Mouse (Mus musculus): ENCODE data around the gene Tns1. TPM values are rescaled to one million over a fixed set of nuclear protein-coding genes. Genes with fewer than 3 reads are reported as not detected.
A peak's percentile ranks its signal among the peaks of the same experiment; 100 is the strongest.

Gene Tns1
- total and polyA plus RNA-seq, 3 experiments = 0.40 to 3.6 (median 0.89) TPM

DNA sequence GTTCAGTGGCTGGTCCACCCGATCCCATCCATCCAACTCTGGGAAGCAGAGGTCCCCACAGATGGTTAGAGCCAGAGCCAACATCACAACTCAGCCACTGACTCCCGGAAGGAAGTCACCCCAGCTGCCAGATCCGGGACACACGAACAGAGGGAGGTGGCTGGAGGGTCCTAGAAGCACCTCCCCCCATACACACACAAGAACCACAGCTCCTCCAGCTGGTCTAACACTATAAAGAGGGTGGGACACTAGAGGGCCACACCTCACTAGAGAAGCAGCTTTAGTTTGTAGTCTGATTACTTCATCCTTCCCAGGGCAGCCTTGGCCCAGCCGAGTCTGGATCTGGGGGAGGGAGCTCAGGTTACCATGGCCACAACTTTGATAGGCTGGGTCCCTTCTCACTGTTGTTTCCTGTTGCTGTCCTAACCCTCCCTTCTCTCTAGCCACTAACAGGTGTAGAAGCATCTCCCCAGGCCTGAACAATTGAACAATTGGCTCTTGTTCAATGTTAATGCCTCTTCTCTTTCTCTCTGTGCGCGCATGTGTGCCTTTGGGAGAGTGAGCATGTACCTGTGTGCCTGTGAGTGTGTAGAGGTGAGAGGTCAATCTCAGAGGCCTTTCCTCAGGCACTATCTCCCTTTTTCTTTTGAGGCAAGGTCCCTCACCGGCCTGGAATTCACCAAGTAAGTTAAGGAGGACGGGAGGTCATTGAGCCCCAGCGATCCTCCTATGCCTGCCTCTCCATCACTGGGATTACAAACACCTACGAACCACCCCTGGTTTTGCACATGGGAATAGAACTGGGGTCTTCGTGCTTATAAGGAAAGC lies 157.6 kb downstream of the Tns1 start:
- no peak for DNase-seq (ENCODE audit: extremely low read depth)
- Histone ChIP-seq H3K79me2 (replicated peaks; ENCODE audit: control insufficient read depth, extremely low read depth, insufficient read depth, poor library complexity, severe bottlenecking) (no peaks in the 10 kb centered on the region), H3K27me3 (replicated peaks) (peaks cover 2% of the 10 kb centered on the region), H3K4me2 (ENCODE audit: insufficient read depth, low read depth, poor library complexity, severe bottlenecking) (no peak overlapping the region), H3K4me3 (replicated peaks in 1 of 3; ENCODE audit: low read depth in 2 of 3, low read length in 2 of 3, poor library complexity in 1 of 3) (no peak overlapping the region), H3K27ac (ENCODE audit: insufficient read depth, low read depth) (no peak overlapping the region), H3K4me1 (ENCODE audit: control insufficient read depth in 1 of 2, insufficient read depth in 2 of 2) (peaks cover 0 to 49% of the 10 kb centered on the region in 2 experiments; a peak in 3 of 4 replicates), H3K9ac (ENCODE audit: insufficient read depth, low read depth) (no peak overlapping the region), H3K9me3 (replicated peaks; ENCODE audit: low read length) (no peaks in the 10 kb centered on the region), H3K36me3 (replicated peaks in 1 of 2; ENCODE audit: control insufficient read depth in 1 of 2, insufficient read depth in 1 of 2, low read length in 1 of 2) (no peaks in the 10 kb centered on the region)
- dilution Hi-C loops (cut with MboI; ENCODE audit: extremely low pct_ligation_motif_present, extremely low pct_unique_long_range_greater_than_20kb, low sequenced_read_pairs) = no loop called here
- peak; percentile 9 for TF ChIP-seq SMC3 (IDR thresholded peaks at IDR 0.05; ENCODE audit: low read depth, low read length)
- TF ChIP-seq CTCF (conservative IDR thresholded peaks at IDR 0.05 in 1 of 2, IDR thresholded peaks at IDR 0.05 in 1 of 2; ENCODE audit: low read depth in 2 of 2, low read length in 2 of 2) = peak in 1 of 2 experiments; percentile 15; a peak in 2 of 4 replicates
- no peak for TF ChIP-seq IRF4 (IDR thresholded peaks at IDR 0.05; ENCODE audit: low read depth, low read length)
- TF ChIP-seq NRF1 (IDR thresholded peaks at IDR 0.05; ENCODE audit: low read depth, low read length) = no peak
- peak; percentile 3 for TF ChIP-seq RAD21 (IDR thresholded peaks at IDR 0.05; ENCODE audit: low read depth, low read length)
- no peak for TF ChIP-seq ELF1 (IDR thresholded peaks at IDR 0.05; ENCODE audit: low read depth, low read length)
- TF ChIP-seq MAFK (IDR thresholded peaks at IDR 0.05; ENCODE audit: insufficient replicate concordance, low read length) = no peak
- in situ Hi-C loops (cut with MboI; ENCODE audit: low pct_ligation_motif_present, low pct_unique_long_range_greater_than_20kb, low sequenced_read_pairs) = no loop called here

DNA sequence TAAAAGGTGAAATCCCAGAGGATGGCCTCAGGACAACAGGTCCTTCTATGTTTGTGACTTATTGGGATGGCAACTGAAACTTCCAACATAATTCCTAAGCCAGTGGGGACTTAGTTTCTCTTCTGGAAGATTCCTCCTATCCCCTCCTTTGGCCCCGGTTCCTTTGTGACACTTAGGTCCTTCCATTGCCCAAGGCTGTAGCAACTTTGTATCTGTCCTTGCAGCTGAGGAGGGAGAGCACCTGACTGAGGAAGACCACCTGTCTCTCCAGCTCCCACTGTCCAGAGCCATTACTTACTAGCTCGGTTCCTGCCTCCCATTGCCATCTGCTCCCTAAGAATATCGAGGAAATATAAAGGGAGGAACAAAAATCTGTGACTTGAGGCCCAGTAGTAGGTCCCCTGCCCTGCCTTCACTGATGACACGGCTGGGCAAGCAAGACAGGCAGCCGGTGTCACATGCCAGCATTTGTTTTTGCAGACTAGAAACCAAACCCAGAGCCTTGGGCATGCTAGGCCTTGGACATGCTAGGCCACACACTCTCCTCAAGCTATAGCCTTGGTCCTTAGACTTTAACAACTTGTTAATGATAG lies 160.0 kb downstream of the Tns1 start:
- Histone ChIP-seq H3K4me3 (replicated peaks in 1 of 3; ENCODE audit: low read depth in 2 of 3, low read length in 2 of 3, poor library complexity in 1 of 3) (no peak overlapping the region), H3K9me3 (replicated peaks; ENCODE audit: low read length) (no peaks in the 10 kb centered on the region), H3K4me2 (ENCODE audit: insufficient read depth, low read depth, poor library complexity, severe bottlenecking) (no peak overlapping the region), H3K27ac (ENCODE audit: insufficient read depth, low read depth) (no peak overlapping the region), H3K9ac (ENCODE audit: insufficient read depth, low read depth) (no peak overlapping the region), H3K79me2 (replicated peaks; ENCODE audit: control insufficient read depth, extremely low read depth, insufficient read depth, poor library complexity, severe bottlenecking) (no peaks in the 10 kb centered on the region), H3K36me3 (replicated peaks in 1 of 2; ENCODE audit: control insufficient read depth in 1 of 2, insufficient read depth in 1 of 2, low read length in 1 of 2) (no peaks in the 10 kb centered on the region), H3K27me3 (replicated peaks) (no peaks in the 10 kb centered on the region), H3K4me1 (ENCODE audit: control insufficient read depth in 1 of 2, insufficient read depth in 2 of 2) (peaks cover 0 to 35% of the 10 kb centered on the region in 2 experiments; a peak in 2 of 4 replicates)
- in situ Hi-C loops (cut with MboI; ENCODE audit: low pct_ligation_motif_present, low pct_unique_long_range_greater_than_20kb, low sequenced_read_pairs) (no loop called here), dilution Hi-C loops (cut with MboI; ENCODE audit: extremely low pct_ligation_motif_present, extremely low pct_unique_long_range_greater_than_20kb, low sequenced_read_pairs) (no loop called here)
- TF ChIP-seq ELF1 (IDR thresholded peaks at IDR 0.05; ENCODE audit: low read depth, low read length) = no peak
- no peak for TF ChIP-seq USF2 (conservative IDR thresholded peaks at IDR 0.05; ENCODE audit: low read depth, low read length)
- TF ChIP-seq MXI1 (IDR thresholded peaks at IDR 0.05; ENCODE audit: low read depth, low read length) = no peak
- no peak for TF ChIP-seq SMC3 (IDR thresholded peaks at IDR 0.05; ENCODE audit: low read depth, low read length)
- no peak for TF ChIP-seq HCFC1 (IDR thresholded peaks at IDR 0.05; ENCODE audit: low read depth, low read length)
- TF ChIP-seq TBP (conservative IDR thresholded peaks at IDR 0.05; ENCODE audit: low read depth, low read length) = no peak
- DNase-seq (ENCODE audit: extremely low read depth) = no peak

Measured in CH12.LX (cell line).